Mouse (Mus musculus): ENCODE results near the gene Rpl32. TPM values are rescaled to one million over a fixed set of nuclear protein-coding genes. Genes with fewer than 3 reads are reported as not detected.
"Not testable (repeated sequence)": the region's sequence is repeated elsewhere in the genome, so short reads cannot be mapped to it uniquely, and the experiment has no call there.

The Rpl32 gene
- total RNA-seq, 2 experiments from 2014 or later, result 488 to 493 TPM

DNA sequence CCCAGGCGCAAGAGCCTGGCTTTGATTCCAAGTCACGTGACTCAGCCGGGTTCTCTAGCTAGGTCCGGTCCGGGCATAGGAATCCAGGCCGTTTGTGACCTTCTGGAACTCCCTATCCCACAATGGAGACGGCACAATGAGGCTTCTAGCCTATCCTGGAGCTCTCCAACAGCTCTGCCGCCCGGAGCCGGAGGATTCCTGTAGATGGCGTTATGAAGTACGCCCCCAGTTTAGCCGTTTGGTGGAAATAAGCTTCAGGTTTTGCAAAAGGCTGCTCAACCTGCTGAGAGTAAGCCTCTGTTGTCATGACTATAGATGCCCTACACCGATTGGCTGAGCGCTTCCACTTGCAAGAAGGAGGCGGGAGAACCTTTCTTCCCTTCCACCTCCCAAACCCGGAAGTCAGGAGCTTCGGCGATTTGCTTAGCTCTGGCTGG is 29.6 kb upstream of the Rpl32 start, which contains the start of gene Efcab12:
Gene Efcab12 (minus strand): TSS at position 252 of the 437 bp plus-strand sequence.
- Histone ChIP-seq H3K4me3 (peak within 1 kb of the TSS; percentile 60), H3K27ac (peak within 1 kb of the TSS; percentile 72)
- TF ChIP-seq CTCF (conservative IDR thresholded peaks at IDR 0.05), result peak; percentile 36
- peak; percentile 52 to 84 for DNase-seq (ENCODE audit: low spot score in 2 of 2)

DNA sequence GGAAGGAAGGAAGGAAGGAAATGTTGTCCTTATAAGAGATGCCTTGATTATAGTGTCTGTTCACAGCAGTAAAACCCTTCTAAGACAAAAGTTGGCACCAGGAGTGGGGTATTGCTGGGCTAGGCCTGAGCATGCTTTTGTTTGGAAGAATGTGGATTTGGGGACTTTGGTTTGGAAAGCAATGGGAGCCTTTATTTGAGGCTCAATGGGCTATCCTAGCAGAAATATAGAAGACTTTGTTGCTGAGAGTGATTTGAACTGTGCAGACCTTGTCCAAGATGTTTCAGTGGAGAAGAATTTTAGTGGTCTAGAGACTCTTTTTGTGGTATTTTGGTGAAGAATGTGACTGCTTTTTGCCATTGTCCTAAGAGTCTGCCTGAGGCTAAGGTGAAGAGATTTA is 25.3 kb upstream of the Rpl32 start:
- no peak overlapping the region for H3K27ac ChIP-seq
- TF ChIP-seq CTCF (conservative IDR thresholded peaks at IDR 0.05), result no peak
- no peak for DNase-seq (ENCODE audit: low spot score in 2 of 2)
- H3K4me3 ChIP-seq, result no peak overlapping the region

DNA sequence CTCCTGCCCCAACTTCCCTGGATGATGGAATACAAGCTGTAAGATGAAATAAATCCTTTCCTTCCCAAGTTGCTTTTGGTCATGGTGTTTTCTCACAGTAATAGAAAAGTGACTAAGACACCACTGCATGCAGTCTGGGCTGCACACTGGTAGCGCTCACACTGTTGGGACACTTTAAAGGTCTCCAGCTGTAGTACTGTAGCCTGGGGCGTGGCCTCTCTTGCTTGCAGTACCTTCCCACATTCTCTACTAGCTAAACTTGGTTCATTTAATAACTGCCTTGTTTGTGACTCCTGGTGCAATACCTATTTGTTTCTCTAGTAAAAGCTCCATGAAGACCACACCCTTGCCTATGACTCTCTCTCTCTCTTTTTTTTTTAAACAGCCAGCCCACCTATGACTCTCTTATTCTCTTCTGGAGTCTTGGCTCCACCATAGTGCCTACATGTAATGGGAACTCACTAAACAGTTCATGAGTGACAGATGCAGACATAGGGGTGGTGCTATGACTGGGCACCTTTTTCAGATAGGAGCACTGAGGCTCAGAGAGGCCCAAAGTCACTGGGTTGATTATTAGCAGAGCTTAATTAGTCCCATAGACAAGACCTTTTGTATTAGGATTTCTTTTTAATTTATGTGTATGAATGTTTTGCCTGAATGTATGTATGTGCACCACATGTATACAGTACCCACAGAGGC is 23.8 kb upstream of the Rpl32 start:
- no peak for DNase-seq (ENCODE audit: low spot score in 2 of 2)
- Histone ChIP-seq H3K27ac (no peak overlapping the region), H3K4me3 (no peak overlapping the region)
- no peak for TF ChIP-seq CTCF (conservative IDR thresholded peaks at IDR 0.05)

DNA sequence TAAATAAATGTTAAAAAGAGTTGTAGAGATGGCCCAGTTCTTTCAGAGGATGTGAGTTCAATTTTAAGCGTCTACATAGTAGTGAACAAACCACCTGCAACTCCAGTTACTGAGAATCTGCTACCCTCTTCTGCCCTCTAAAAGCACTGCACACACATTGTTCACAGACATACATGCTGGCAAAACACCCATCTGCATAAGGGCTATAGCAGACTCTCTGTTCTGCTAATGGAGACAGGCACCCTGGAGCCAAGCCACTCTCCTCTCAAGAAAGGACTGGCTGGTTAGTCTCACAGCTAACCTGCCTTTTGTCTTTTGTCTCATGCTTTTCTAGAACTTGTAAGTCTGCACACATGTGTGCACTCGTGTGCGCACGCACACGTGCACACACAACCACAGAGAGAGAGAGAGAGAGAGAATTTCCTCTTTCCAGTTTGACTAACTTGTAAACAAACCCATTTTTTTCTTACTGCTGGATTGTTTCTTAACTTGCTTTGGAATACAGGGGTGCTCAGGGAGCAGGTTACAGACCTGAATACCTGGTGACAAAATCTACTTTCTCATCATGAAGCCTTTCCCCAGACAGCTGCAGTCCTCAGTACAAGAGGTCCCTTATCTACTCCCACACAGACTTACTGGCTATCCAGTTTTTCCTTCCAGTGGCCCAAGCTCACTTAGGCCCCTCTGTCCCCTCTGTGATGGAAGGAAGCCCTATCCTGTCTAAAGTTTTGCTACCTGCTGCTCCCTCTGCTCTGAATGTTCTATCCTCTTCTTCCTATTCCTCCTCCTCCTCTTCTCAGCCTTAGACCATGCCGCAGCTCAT is 22.4 kb upstream of the Rpl32 start:
- Histone ChIP-seq H3K4me3 (no peak overlapping the region), H3K27ac (no peak overlapping the region)
- no peak for DNase-seq (ENCODE audit: low spot score in 2 of 2)
- TF ChIP-seq CTCF (conservative IDR thresholded peaks at IDR 0.05), result no peak

DNA sequence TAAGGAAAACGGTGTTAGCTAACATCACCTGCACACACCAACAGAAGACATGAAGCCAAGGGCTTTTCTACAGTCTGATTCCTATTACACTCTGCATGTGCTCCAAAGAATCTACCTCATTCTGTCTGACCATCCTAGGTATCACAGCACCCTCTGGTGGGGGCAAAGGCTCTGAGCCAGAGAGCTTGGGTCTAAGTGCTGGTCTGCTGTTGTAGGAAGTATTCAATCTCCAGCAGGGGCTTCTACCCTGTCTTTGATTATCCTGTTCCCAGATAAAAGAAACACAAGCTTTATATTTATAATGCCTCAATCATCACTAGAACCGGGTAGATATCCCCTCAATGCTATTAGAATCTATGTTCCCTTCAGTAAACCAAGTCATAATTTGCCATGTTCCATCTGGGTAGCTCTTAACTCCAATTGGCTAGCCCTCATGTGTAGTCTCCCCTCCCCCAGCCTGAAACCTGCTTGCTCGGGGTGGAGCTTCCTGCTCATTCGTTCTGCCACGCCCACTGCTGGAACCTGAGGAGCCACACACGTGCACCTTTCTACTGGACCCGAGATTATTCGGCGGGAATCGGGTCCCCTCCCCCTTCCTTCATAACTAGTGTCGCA is 15.4 kb upstream of the Rpl32 start:
- not testable (repeated sequence) for H3K27ac ChIP-seq; DNase-seq (ENCODE audit: low spot score in 2 of 2); H3K4me3 ChIP-seq
- TF ChIP-seq CTCF (conservative IDR thresholded peaks at IDR 0.05), result peak; percentile 66

DNA sequence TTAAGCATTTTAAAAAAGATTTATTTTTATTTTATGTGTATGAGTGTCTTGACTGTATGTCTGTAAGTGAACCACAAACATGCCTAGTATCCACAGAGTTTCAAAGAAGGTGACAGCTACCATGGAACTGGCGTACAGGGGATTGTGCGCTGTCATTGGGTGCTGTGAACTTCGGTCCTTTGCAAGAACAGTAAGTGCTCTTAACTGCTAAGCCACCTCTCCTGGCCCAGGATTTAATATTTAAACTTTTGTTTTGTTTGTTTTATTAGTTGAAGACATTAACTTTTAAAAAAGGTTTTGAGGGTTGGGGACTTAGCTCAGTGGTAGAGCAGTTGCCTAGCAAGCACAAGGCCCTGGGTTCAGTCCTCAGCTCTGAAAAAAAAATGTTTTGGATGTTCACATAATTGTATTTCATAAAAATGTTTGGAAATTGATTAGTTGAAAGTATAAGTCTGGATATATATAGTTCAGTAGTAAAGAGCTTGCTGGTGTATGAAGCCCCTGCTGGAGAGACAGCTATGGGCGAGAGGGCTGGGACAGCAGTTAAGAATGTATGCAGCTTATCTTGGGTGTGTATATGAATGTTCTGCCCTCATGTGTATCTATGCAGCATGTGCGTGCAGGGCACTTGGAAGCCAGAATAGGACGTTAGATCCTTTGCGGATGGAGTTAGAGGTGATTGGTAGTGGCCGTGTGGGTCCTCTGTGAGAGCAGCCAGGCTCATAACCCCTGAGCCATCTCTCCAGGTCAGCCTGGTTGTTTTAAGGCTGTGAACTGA is 12.9 kb upstream of the Rpl32 start:
- no peak overlapping the region for H3K27ac ChIP-seq
- no peak overlapping the region for H3K4me3 ChIP-seq
- no peak for DNase-seq (ENCODE audit: low spot score in 2 of 2)
- no peak for TF ChIP-seq CTCF (conservative IDR thresholded peaks at IDR 0.05)

DNA sequence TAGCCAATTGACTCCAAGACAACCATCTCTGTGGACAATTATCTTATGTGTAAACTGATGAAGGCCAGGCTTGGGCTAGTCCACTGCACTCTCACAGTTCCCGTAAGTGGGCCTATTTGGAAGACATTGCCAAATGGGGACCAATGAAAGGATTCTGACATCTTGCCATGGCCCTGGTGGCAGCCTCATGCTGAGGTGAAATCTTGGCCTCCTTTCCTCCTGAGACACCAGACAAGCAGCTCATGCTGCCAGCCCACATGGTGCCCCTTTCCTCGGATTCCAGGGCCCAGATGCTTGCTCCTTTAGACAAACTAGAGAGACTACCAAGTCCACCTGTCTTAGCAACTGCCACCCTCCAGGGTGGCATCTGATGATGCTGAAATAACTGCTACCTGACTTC is 9.6 kb upstream of the Rpl32 start:
- DNase-seq (ENCODE audit: low spot score in 2 of 2), result no peak
- H3K4me3 ChIP-seq, result no peak overlapping the region
- H3K27ac ChIP-seq, result no peak overlapping the region
- no peak for TF ChIP-seq CTCF (conservative IDR thresholded peaks at IDR 0.05)

DNA sequence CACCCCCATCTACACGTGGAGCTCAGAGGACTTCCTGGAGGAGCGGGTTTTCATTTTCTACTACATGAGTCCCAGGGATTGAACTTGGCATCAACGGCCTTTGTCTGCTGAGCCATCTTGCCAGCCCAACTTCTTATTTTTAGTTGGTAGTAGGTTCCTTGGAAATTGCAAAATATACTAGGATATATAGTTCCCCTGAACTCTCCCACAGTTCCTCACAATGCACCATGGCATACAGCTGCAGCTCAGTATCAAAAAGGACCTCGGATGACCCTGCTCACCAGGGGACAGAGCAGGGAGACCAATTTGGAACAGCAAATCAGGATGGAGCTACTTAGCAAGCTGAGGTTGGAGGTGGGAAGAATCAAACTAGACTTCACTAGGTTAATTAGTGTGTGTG is 6.5 kb upstream of the Rpl32 start:
- DNase-seq (ENCODE audit: low spot score in 2 of 2), result no peak

DNA sequence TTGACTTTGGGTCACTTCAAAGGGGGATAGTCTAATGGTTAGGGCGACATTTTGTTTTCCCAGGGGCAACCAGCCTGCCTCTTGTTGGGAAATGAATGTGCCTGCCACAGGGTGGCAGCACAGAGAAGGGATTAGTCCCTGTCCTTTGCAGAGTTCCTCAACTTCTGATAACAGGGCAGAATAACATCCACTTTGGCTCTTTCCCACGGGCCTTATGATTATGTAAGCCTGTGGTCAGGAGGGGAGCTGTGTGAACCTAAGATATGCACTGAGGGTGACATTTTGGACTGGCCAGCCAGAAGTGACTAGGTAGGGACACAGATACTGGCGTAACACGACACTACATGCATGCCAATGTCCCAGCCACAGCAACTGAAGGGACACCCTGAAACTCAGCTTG is 5.6 kb upstream of the Rpl32 start:
- TF ChIP-seq CTCF (conservative IDR thresholded peaks at IDR 0.05), result peak; percentile 84
- peak; percentile 30 to 51 for DNase-seq (ENCODE audit: low spot score in 2 of 2)
- H3K27ac ChIP-seq, result no peak overlapping the region
- no peak overlapping the region for H3K4me3 ChIP-seq

More for the DNA sequence above, 6.5 kb upstream of the Rpl32 start:
- Histone ChIP-seq H3K27ac (no peak overlapping the region), H3K4me3 (no peak overlapping the region)
- no peak for TF ChIP-seq CTCF (conservative IDR thresholded peaks at IDR 0.05)

DNA sequence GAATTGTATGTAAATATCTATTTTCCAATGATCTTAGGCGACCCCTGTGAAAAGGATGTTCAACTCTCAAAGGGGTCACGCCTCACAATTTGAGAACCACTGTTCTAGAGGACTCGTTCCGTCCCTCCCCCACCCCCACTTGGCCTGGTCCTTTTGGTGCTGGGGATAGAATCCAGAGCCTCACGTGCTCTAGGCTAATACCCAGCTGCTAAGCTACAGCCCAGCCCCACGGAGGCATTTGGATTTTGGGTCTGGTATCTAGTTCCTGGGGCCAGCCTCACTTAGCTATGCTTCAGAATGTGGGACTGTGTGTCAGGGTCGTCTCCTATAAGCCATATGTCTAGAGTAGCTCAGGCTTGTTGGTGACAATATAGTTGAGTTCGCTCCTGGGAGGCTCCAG is 3.1 kb upstream of the Rpl32 start:
- no peak overlapping the region for H3K4me3 ChIP-seq

DNA sequence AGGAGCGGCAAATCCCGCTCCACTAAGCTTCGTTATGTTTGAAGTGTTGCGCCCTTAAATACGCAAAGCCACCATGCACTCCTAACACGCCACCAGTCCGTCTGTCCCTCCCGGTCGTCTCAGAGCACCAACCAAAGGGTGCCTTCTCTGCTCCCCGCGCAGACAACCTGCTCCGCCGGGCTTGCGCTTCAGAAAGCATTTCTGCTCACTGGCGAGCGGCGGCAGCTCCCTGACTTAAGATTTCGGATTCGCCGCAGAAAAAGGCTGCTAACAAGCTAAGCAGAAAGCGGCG is 405 bp downstream of the Rpl32 start:
- TF ChIP-seq CTCF (conservative IDR thresholded peaks at IDR 0.05), result no peak
- Histone ChIP-seq H3K27ac (peak overlapping the region; percentile 99), H3K4me3 (peak overlapping the region; percentile 95)
- no peak for DNase-seq (ENCODE audit: low spot score in 2 of 2)

More for the DNA sequence above, 3.1 kb upstream of the Rpl32 start:
- no peak for DNase-seq (ENCODE audit: low spot score in 2 of 2)
- TF ChIP-seq CTCF (conservative IDR thresholded peaks at IDR 0.05), result no peak
- H3K27ac ChIP-seq, result no peak overlapping the region

DNA sequence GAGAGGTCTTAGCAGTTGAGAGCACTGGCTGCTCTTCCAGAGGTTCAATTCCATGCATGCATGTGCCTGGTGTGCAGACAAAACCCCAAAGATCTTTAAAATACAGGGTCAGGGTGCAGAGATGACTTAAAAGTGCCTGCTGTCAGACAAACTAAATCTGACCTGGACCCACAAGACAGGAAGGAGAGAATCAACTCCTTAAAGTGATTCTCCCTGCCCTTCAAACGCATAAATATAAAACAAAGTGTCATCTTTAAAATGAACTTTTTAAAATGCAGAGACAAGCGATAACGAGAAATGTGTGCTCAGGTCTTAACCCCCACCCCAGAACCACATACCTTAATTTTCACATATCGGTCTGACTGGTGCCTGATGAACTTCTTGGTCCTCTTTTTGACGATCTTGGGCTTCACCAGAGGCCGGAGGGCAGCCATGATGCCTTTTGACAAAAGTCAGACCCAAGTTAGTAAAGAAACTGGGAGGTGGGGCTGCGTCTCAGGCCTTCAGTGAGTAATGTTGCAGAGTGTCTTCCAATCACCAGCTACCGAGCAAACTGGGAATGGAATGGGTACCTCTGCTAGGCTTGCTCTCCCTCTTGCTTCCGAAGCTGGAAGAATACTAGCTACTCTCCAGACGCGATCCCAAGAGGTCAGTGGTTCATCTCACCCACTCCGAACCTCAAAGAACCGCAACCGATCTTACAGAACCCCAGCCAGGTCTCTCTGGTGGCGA is 917 bp downstream of the Rpl32 start:
- no peak for DNase-seq (ENCODE audit: low spot score in 2 of 2)
- Histone ChIP-seq H3K4me3 (peak overlapping the region; percentile 95), H3K27ac (peak overlapping the region; percentile 99)
- no peak for TF ChIP-seq CTCF (conservative IDR thresholded peaks at IDR 0.05)
